Mouse (Mus musculus): ENCODE data around the gene Chrna4. TPM values are rescaled to one million over a fixed set of nuclear protein-coding genes. Genes with fewer than 3 reads are reported as not detected.

Chrna4 gene
- 17.9 and 23.8 TPM in 2 replicates for polyA plus RNA-seq (2016; fragmentation: Nextera tagmentation; extraction: Ambion mirVana)

DNA sequence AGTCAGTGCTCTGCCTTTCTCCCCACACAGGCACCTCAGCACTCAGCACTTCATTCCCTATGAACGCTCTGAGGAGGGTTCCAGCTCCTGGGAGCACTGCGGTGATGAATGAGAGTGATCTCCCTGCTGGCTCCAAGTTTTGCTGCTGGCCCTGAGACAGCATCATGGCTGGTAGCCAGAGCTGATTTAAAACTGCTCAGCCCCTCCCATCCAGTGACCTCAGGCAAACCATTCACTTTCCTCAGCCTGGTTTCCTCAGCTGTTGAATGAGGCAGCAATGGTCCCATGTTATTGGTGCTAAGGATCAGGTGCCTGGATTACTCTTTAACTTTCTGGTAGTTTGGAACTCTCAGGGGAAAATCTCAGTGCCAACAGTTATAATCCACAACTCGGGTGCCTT, at the start of gene Chrna4:
Gene Chrna4 (minus strand): TSS at position 110 of the 400 bp plus-strand sequence.
- H3K4me3 ChIP-seq = no peak within 1 kb of the TSS
- 65% methylated on average over 3 of the region's 3 CpGs for WGBS
- DNase-seq (ENCODE audit: low spot score) = no peak
- no peaks in the 10 kb centered on the region for H3K9me3 ChIP-seq (replicated peaks)
- peaks cover 41% of the 10 kb centered on the region for H3K27me3 ChIP-seq (ENCODE audit: low read depth, poor library complexity, severe bottlenecking)
- peak within 1 kb of the TSS; percentile 77 for H3K27ac ChIP-seq (replicated peaks)
- no peaks in the 10 kb centered on the region for H3K36me3 ChIP-seq
- peaks cover 66% of the 10 kb centered on the region for H3K4me1 ChIP-seq

DNA sequence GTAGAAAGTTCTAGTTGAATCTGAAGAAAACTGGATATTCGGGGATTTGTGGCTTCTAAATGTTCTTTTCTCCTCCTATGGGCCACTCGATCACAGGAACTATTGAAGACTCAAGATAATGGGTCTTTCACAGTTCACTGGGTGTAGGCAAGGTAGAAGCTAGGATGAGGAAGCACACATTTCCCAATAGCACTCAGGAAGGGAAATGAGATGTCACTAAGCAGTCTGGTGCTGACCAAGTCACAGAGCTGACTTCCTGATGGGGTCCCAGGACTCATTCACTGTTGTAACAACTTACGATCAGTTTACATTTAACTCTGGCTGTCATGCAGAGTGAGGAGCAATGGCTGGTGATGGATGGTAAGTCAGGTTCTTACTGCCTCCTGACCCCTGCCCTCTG, 46.8 kb upstream of the Chrna4 start:
- 88% methylated on average over 3 of the region's 3 CpGs for WGBS
- H3K4me3 ChIP-seq = no peak overlapping the region
- no peak for DNase-seq (ENCODE audit: low spot score)
- no peaks in the 10 kb centered on the region for H3K27me3 ChIP-seq (ENCODE audit: low read depth, poor library complexity, severe bottlenecking)
- H3K4me1 ChIP-seq = no peaks in the 10 kb centered on the region
- H3K27ac ChIP-seq (replicated peaks) = no peak overlapping the region
- no peaks in the 10 kb centered on the region for H3K36me3 ChIP-seq
- H3K9me3 ChIP-seq (replicated peaks) = no peaks in the 10 kb centered on the region

DNA sequence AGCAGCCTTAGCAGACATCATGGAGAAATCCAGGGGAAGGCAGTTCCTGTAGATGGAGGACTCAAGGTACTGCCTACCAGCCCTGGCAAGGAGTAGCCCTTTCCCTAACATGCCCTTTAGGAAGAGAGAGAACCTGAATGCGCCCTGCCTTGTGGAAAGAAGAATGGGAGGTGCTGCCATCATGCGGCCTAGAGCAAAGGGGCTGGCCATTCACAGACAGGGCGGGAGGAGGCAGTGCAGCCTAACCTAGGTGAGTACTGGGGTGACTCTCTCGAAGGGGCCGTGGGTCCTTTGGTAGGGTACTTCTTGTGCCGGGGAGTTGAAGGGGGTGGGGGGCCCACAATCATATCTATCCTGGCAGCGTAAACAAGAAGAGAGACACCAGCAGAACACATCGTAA, 41.7 kb upstream of the Chrna4 start:
- H3K27me3 ChIP-seq (ENCODE audit: low read depth, poor library complexity, severe bottlenecking) = no peaks in the 10 kb centered on the region

DNA sequence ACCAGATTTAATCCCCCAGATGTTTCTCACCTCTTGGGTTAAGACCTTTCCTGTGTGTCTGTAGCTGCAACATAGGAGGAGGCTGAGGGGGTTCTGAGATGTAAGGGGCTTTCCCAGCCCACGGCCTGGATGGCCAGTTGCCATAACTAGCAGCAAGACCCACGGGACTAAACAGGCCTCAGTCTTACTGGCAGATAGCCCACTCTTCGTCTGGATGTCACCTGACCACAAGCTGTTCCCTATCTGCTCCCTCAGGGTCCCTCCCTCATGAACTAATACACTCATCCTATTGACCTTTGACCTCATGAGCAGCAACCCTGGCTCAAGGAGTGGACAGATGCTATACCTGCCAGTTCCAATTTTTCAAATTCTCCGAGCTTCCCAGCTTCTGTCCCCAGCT, 40.6 kb upstream of the Chrna4 start:
- no peak for DNase-seq (ENCODE audit: low spot score)
- WGBS = 71% methylated on average over 4 of the region's 4 CpGs
- H3K4me1 ChIP-seq = peaks cover 10% of the 10 kb centered on the region; the same call in 1 of the 2 replicates
- H3K36me3 ChIP-seq = no peaks in the 10 kb centered on the region
- no peak overlapping the region for H3K27ac ChIP-seq (replicated peaks)
- no peak overlapping the region for H3K4me3 ChIP-seq
- no peaks in the 10 kb centered on the region for H3K27me3 ChIP-seq (ENCODE audit: low read depth, poor library complexity, severe bottlenecking)
- no peaks in the 10 kb centered on the region for H3K9me3 ChIP-seq (replicated peaks)

More for the DNA sequence above, 41.7 kb upstream of the Chrna4 start:
- Histone ChIP-seq H3K9me3 (replicated peaks) (no peaks in the 10 kb centered on the region), H3K36me3 (no peaks in the 10 kb centered on the region), H3K4me3 (no peak overlapping the region), H3K4me1 (peaks cover 10% of the 10 kb centered on the region; the same call in 1 of the 2 replicates), H3K27ac (replicated peaks) (no peak overlapping the region)
- DNase-seq (ENCODE audit: low spot score) = no peak
- 66% methylated on average over 8 of the region's 8 CpGs for WGBS

DNA sequence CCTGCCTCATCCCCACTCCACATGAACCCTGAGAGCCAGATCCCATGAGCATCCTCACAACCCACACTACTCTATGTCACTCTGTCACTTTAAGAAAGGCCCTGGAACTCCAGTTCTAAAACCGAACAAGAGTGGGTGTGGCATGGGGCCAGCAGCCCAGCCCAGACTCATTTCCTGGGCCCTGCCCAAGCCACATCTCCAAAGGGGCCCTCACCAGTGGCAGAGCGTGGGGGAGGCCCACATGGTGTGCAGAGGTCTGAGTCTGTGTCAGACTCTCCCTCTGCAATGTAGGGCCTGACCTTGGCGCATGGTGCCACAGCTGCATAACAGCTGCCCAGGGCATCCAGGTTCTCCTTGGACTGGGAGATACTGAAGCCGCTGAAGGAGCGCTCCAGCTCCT, 37.5 kb upstream of the Chrna4 start:
- no peaks in the 10 kb centered on the region for H3K9me3 ChIP-seq (replicated peaks)
- 77% methylated on average over 5 of the region's 5 CpGs for WGBS
- no peaks in the 10 kb centered on the region for H3K27me3 ChIP-seq (ENCODE audit: low read depth, poor library complexity, severe bottlenecking)
- no peak overlapping the region for H3K4me3 ChIP-seq
- H3K36me3 ChIP-seq = no peaks in the 10 kb centered on the region
- H3K27ac ChIP-seq (replicated peaks) = no peak overlapping the region
- peaks cover 16% of the 10 kb centered on the region; the same call in 1 of the 2 replicates for H3K4me1 ChIP-seq
- no peak for DNase-seq (ENCODE audit: low spot score)

DNA sequence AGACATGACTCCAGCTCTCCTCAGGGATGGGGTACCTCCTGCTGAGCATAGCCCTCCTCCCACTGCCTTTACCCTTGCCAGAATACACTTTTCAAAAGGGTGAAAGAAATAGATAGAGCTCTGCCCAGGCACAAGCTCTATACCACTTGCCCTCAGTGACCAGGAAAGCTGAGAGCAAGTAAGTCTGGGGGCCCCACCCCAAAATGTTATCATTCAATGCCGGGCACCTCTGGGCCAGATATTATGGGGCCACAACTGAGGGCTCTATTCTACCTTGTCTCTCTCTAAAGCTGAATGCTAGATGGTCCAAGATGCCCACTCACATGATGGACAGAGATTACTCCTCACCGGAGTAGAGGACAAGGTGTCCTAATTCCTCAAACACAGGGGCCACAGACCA, 36.2 kb upstream of the Chrna4 start:
- Histone ChIP-seq H3K36me3 (no peaks in the 10 kb centered on the region), H3K4me1 (peaks cover 16% of the 10 kb centered on the region; the same call in 1 of the 2 replicates), H3K27ac (replicated peaks) (no peak overlapping the region), H3K9me3 (replicated peaks) (no peaks in the 10 kb centered on the region), H3K27me3 (ENCODE audit: low read depth, poor library complexity, severe bottlenecking) (no peaks in the 10 kb centered on the region), H3K4me3 (no peak overlapping the region)
- no peak for DNase-seq (ENCODE audit: low spot score)
- 94% methylated on average over 2 of the region's 2 CpGs for WGBS

DNA sequence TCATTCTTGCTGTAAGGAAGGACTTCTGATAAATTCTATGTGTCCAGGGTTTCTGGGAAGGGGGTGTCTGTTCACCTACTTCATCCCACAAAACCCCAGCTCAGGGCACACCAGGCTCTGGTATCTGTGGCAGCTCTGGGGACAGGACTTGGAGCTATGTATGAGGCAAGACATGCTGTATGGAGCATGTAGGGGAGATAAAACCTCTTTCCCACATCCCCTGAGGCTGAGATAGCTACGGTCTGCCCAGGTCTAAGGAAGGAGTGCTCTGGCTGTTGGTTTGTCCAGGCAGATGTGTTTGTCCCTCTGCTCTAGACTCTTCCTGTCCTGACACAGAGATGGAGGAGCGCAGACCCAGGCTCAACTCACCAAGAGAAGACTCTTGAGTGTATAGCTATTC, 35.6 kb upstream of the Chrna4 start:
- no peak overlapping the region for H3K4me3 ChIP-seq
- DNase-seq (ENCODE audit: low spot score) = no peak
- no peaks in the 10 kb centered on the region for H3K36me3 ChIP-seq
- no peak overlapping the region for H3K27ac ChIP-seq (replicated peaks)
- WGBS = 81% methylated on average over 2 of the region's 2 CpGs
- no peaks in the 10 kb centered on the region for H3K9me3 ChIP-seq (replicated peaks)
- 0 out of 2 replicates have a peak, but pooled peaks cover 12% of the 10 kb centered on the region for H3K4me1 ChIP-seq
- no peaks in the 10 kb centered on the region for H3K27me3 ChIP-seq (ENCODE audit: low read depth, poor library complexity, severe bottlenecking)

DNA sequence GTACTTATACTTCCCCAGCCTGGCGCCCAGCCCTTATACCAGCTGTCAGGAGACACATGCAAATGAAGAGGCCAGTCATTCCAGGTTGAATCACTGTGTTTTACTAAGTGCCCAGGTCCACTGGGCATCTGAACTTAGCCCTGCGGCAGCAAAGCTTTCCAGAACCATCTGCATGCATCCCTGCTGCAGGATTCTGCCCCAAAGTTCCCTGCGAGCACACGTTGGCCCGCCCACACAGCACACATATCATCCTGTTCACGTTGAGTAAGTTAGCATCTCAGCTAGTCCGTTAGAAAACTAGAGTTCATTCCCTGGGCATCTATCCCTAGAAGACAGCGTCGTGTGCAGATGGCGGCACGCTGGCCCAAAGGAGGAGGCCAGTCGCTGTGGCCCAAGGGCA, 32.2 kb upstream of the Chrna4 start:
- no peaks in the 10 kb centered on the region for H3K36me3 ChIP-seq
- H3K27me3 ChIP-seq (ENCODE audit: low read depth, poor library complexity, severe bottlenecking) = no peaks in the 10 kb centered on the region
- 0 out of 2 replicates have a peak, but pooled peaks cover 6% of the 10 kb centered on the region for H3K4me1 ChIP-seq
- no peaks in the 10 kb centered on the region for H3K9me3 ChIP-seq (replicated peaks)
- WGBS = 88% methylated on average over 12 of the region's 12 CpGs
- H3K4me3 ChIP-seq = no peak overlapping the region
- no peak overlapping the region for H3K27ac ChIP-seq (replicated peaks)
- DNase-seq (ENCODE audit: low spot score) = no peak

DNA sequence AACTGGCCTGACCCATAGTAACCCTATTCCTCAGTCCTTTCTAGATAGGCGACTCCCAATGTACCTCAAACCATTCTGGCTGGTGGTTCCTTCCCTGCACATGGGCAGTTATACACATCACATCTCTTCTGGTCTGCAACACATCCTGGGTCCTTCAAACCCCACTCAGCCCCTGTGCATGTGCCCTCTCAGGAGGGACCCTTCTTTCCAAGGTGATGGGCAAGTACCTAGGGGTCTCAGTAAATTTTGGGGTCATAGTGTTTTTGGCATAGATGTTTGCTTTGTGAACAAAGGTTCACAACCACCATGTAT, 29.0 kb upstream of the Chrna4 start:
- H3K4me1 ChIP-seq = 0 out of 2 replicates have a peak, but pooled peaks cover 6% of the 10 kb centered on the region
- no peak overlapping the region for H3K27ac ChIP-seq (replicated peaks)
- no peaks in the 10 kb centered on the region for H3K27me3 ChIP-seq (ENCODE audit: low read depth, poor library complexity, severe bottlenecking)
- DNase-seq (ENCODE audit: low spot score) = no peak
- WGBS = 4% methylated on average over 1 of the region's 1 CpGs
- no peaks in the 10 kb centered on the region for H3K36me3 ChIP-seq
- no peaks in the 10 kb centered on the region for H3K9me3 ChIP-seq (replicated peaks)
- no peak overlapping the region for H3K4me3 ChIP-seq

DNA sequence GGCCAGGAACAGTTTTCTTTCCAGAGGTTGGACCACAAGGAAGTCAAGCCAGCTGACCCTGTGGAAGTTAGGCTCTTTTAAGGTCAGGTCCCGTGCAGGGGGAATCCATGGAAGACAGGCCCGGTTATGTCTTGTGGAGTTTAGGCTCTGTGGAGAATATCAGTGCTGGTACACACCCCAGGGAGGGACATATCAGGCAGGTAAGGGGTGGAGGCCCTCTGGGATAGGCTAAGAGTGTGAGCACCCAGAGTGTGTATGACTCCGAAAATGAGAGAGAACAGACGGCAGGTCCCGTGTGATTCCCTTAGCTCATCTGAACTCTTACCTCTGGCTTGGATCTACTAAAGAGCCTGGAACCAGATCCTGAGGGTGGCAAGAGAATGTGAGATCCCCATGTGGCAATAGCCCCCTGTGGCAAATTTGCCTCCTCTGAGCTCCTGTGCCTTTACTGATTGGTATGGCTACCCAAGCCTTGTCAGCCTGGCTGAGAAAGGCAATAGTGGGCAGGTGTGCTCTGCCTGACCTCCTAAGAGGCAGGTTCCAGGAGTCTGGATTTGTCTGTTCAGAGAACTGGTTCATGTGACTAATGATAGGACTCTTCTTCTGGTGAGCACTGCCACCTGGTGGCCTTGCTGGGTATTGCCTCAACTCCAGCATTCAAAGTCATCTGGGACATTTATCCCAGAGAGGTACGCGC, 28.5 kb upstream of the Chrna4 start:
- Histone ChIP-seq H3K27ac (replicated peaks) (no peak overlapping the region), H3K27me3 (ENCODE audit: low read depth, poor library complexity, severe bottlenecking) (no peaks in the 10 kb centered on the region), H3K36me3 (no peaks in the 10 kb centered on the region), H3K4me3 (no peak overlapping the region), H3K9me3 (replicated peaks) (no peaks in the 10 kb centered on the region), H3K4me1 (0 out of 2 replicates have a peak, but pooled peaks cover 4% of the 10 kb centered on the region)
- DNase-seq (ENCODE audit: low spot score) = peak; percentile 84
- WGBS = 67% methylated on average over 7 of the region's 7 CpGs

DNA sequence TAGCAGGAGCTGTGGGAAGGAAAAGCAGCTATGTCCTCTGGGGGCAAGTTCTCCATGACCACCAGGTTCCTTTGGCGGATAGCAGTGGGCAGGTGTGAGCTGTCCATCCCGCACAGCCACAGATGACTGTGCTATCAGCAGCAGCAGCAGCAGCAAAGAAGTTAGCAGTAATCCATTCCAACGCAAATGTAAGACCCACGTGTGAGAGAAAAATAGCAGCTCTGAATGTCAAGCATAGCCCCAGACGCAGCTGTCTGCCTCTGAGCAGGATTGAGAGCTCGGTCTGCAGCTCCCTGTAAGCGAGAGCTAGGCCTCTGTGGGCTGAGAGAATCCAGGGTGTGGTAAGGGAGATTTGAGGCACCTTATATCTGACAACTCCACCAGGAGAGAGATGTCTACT, 26.8 kb upstream of the Chrna4 start:
- 60% methylated on average over 7 of the region's 7 CpGs for WGBS
- no peaks in the 10 kb centered on the region for H3K9me3 ChIP-seq (replicated peaks)
- no peak overlapping the region for H3K4me3 ChIP-seq
- H3K4me1 ChIP-seq = no peaks in the 10 kb centered on the region
- no peak for DNase-seq (ENCODE audit: low spot score)
- H3K27ac ChIP-seq (replicated peaks) = no peak overlapping the region
- H3K36me3 ChIP-seq = no peaks in the 10 kb centered on the region
- H3K27me3 ChIP-seq (ENCODE audit: low read depth, poor library complexity, severe bottlenecking) = no peaks in the 10 kb centered on the region

DNA sequence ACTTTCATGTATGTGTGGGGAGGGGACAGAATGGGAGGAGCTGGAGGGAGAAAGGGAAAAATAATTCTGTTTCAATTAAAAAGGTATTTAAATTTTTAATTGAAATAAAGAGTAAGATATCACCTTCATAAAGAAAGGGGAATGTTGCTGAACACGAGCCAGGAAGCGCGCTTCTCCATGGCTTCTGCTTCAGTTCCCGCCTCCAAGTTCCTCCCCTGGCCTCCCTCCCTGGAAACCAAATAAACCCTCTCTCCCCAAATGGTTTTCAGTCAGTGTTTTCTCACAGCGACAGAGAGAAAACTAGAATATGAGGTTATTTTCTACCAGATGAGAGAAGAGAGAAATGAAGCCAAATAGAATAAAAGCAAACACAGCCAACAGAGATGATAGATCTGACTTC, 25.2 kb upstream of the Chrna4 start:
- DNase-seq (ENCODE audit: low spot score) = no peak
- Histone ChIP-seq H3K36me3 (no peaks in the 10 kb centered on the region), H3K27me3 (ENCODE audit: low read depth, poor library complexity, severe bottlenecking) (no peaks in the 10 kb centered on the region), H3K9me3 (replicated peaks) (no peaks in the 10 kb centered on the region), H3K4me3 (no peak overlapping the region), H3K4me1 (no peaks in the 10 kb centered on the region), H3K27ac (replicated peaks) (no peak overlapping the region)
- 76% methylated on average over 5 of the region's 5 CpGs for WGBS

DNA sequence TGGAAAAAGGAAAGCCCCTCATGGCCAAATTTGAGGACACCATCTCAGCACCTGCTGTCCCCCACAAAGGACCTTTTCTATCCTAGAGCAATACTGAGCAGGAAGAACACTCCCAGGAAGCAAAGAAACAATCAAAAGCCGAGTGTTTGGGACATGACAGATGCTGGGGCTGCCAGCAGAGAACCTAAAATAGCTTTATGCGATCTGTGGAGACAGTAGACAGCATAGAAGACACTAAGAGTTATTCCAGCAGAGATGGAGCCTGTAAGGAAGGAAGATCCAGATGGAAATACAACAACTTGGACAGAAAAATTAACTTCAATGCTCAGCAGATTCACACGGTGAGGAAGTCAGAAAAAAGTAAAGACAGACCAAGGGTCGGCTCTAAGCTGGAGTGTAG, 22.5 kb upstream of the Chrna4 start:
- no peak overlapping the region for H3K4me3 ChIP-seq
- H3K27ac ChIP-seq (replicated peaks) = no peak overlapping the region
- no peaks in the 10 kb centered on the region for H3K27me3 ChIP-seq (ENCODE audit: low read depth, poor library complexity, severe bottlenecking)
- no peaks in the 10 kb centered on the region for H3K9me3 ChIP-seq (replicated peaks)
- no peaks in the 10 kb centered on the region for H3K4me1 ChIP-seq
- WGBS = 76% methylated on average over 4 of the region's 4 CpGs
- no peaks in the 10 kb centered on the region for H3K36me3 ChIP-seq
- DNase-seq (ENCODE audit: low spot score) = no peak

Data from midbrain, embryonic 10.5 days (tissue).